Mouse (Mus musculus) telencephalon, adult 2 months (tissue): ENCODE results near the gene Vmn1r155.
"Not testable (repeated sequence)": the region's sequence is repeated elsewhere in the genome, so short reads cannot be mapped to it uniquely, and the experiment has no call there.

Experiments
- DNase-seq: peaks from one replicate; pipeline ENCODE4 v3.0.0-alpha.2; 2011; ENCODE audit warnings: low read depth, low spot score

The Vmn1r155 gene

DNA sequence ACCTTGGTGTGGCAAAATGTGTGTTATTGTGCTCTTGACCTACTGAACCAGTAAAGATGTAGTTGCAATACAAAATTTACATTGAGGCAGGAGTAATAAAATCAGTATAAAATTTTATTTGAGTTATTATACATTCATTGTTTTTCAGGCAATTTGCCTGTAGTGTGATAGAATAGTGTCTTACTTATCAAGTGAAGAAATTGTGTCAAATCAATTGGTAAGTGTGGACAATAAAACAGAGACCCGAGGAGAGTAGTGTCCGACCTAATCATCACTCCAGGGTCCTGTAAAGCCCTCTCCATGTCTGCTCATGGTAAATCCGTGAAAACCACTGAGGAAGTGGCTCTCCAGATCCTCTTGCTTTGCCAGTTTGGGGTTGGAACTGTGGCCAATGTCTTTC, at the start of gene Vmn1r155:
TSS of gene Vmn1r155 (plus strand) at position 301 of the 400 bp plus-strand sequence.
- DNase-seq, result not testable (repeated sequence)

DNA sequence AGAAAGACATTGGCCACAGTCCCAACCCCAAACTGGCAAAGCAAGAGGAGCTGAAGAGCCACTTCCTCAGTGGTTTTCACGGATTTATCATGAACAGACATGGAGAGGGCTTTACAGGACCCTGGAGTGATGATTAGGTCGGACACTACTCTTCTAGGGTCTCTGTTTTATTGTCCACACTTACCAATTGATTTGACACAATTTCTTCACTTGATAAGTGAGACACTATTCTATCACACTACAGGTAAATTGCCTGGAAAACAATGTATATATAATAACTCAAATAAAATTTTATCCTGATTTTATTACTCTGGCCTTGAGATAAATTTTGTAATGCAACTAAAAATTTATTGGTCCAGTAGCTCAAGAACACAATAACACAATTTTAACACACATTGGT, 34.4 kb downstream of the Vmn1r155 start, which contains the start of gene Gm8693:
TSS of gene Gm8693 (minus strand) at position 101 of the 400 bp plus-strand sequence.
- DNase-seq, result not testable (repeated sequence)
